Mouse (Mus musculus) E14TG2a.4 (cell line): ENCODE data around the gene Egfl8.

Experiments
- CTCF ChIP-seq: conservative IDR thresholded peaks from 2 replicates; pipeline ENCODE4 v1.5.1; 2014; ENCODE audit warnings: low read length
- NANOG ChIP-seq: IDR thresholded peaks from 2 replicates; pipeline ENCODE4 v1.6.1; 2014; ENCODE audit warnings: borderline replicate concordance, low read length, mixed read lengths
- POU5F1 ChIP-seq: IDR thresholded peaks from 2 replicates; pipeline ENCODE4 v1.6.1; 2014; ENCODE audit warnings: low read length, borderline replicate concordance

GRCm38 (mm10) chr17:34648141-34648890, 32.5 kb upstream of the Egfl8 start:
- TF ChIP-seq CTCF (no peak), POU5F1 (no peak), NANOG (no peak)
